Mouse (Mus musculus): ENCODE results near the gene Ube2k. TPM values are rescaled to one million over a fixed set of nuclear protein-coding genes. Genes with fewer than 3 reads are reported as not detected.
A peak's percentile ranks its signal among the peaks of the same experiment; 100 is the strongest.
"Not testable (repeated sequence)": the region's sequence is repeated elsewhere in the genome, so short reads cannot be mapped to it uniquely, and the experiment has no call there.

Gene Ube2k
- total RNA-seq, 2 experiments from 2014 or later: 60.8 to 109 TPM

DNA sequence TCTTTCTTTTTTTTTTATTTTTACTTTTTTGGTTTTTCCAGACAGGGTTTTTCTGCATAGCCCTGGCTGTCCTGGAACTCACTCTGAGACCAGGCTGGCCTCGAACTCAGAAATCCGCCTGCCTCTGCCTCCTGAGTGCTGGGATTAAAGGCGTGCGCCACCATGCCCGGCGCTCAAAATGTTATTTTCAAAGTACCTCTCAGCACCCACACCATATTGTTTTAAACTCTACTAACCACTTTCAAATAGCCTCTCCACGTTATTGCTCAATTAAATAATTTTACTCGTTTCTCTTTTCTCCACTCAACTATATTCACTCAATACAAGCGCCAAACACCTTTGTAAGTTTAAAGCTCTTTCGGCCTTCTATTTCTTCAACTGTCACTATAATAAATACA is 966 bp upstream of the Ube2k start:
- ATAC-seq (replicated peaks; ENCODE audit: low FRiP score, low TSS enrichment, poor library complexity, severe bottlenecking): not testable (repeated sequence)

DNA sequence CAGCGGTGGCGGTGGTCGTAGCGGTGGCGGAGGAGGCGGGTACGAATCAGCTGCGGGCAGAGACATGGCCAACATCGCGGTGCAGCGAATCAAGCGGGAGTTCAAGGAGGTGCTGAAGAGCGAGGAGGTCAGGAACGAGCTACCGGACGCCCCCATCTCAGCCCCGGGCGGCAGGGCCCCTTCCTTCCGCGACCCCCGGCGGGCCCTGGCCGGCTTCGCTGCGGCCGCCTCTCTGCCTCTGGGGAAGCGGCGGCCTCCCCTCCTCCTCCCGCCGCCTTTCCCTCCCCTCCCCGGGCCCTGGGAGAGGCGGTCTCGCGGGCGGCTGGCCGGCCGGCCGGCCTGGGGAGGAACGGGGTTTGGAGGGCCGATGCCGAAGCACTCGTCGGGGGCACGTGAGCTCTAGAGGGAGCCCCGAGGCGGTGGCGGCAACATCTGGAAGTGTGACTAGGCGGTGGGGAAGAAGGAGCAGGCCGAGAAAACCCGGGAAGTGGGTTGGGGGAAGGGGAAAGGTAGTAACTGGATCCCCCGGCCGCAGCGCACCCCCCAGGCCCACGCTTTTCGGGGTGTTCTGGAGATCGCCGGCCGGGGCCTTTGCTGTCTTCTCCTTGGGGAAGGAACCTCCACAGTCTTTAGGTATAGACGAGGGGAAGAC is 513 bp downstream of the Ube2k start:
- ATAC-seq (replicated peaks; ENCODE audit: low FRiP score, low TSS enrichment, poor library complexity, severe bottlenecking): peak; percentile 17; the same call in 1 of the 2 replicates

DNA sequence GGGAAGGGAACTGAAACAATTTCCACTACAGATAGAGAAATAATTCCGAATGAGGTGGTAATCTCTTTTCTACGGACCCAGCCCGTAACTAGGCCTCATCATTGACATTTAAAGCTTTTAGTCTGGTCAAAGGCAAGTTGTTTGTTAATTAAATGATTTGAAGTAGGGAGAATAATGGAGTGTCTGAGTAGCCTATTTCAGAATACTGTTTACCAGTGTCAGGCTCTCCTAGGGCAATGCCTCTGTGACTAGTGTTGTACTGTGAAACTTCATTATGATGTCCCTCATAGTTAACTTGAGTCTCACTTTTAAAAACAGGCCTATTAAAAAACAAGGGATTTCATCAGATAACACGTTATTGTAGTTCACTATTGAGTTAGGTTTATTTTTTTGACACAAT is 1.1 kb downstream of the Ube2k start:
- no peak for ATAC-seq (replicated peaks; ENCODE audit: low FRiP score, low TSS enrichment, poor library complexity, severe bottlenecking)

DNA sequence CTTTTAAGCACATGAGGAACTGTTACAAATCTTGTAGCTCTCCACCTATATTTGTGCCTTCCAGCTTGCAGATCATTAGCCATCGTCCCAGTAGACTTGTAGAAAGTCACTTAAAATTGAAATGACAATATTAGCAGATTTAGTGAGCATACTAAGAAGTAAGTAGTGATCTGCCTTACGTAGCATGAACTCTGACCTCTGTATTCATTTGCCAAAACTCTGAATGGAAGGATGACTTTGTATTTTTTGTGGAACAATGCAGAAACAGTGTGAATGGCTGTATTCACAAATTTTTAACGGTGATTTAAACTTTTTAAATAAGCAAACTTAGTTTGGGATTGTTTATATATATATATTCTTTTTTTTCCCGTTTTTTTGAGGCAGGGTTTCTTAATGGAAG is 1.8 kb downstream of the Ube2k start:
- ATAC-seq (replicated peaks; ENCODE audit: low FRiP score, low TSS enrichment, poor library complexity, severe bottlenecking): no peak

DNA sequence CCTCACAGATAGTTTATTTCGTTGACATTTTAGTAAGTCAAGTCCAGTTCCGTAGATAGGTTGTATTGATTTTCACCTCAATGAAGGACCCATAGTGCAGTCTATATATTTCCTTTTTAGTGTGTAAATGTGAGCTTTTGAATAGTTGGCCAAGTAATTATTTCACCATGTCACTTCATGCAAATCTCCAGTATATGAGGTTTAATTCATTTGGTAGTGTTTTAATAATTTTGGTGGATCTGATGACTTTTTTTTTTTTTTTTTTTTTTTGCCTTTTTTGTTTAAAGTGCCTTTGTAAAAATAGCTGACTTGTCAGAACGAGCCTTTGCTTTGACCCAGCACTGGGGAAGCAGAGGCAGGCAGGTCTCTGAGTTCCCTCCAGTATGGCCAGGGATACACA is 2.8 kb downstream of the Ube2k start:
- ATAC-seq (replicated peaks; ENCODE audit: low FRiP score, low TSS enrichment, poor library complexity, severe bottlenecking): no peak

DNA sequence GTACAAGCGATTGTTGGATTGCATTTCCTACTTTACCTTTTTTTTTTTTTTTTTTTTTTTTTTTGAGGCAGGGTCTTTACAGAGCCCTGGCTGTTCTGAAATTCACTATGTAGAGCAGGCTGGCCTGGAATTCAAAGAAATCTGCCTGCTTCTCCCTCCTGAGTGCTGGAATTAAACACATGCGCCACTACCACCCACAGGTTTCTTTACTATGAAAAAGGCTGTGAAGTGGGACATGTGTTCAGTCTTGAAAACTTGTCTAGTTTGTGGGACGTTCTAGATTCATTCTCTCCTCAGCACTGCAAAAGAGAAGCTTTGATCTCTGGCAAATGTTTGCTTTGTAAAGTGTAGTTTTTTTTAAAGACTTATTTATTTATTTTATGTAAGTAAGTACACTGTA is 4.9 kb downstream of the Ube2k start:
- ATAC-seq (replicated peaks; ENCODE audit: low FRiP score, low TSS enrichment, poor library complexity, severe bottlenecking): no peak

DNA sequence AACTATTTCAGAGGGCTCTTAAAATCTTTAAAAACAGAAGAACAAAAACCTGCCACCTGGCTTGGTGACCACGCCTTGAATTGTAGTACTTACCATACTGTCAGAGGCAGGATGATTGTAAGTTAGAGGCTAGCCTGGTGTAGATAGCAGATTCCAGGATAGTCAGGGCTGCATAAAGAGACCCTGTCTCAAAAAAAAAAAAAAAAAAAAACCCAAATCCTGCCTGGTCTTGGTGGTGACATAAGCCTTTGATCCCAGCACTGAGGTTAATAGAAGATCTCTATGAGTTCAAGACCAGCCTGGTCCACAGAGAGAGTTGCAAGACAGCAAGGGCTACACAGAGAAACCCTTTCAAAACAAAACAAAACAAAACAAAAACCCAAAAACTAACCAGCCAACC is 6.5 kb downstream of the Ube2k start:
- ATAC-seq (replicated peaks; ENCODE audit: low FRiP score, low TSS enrichment, poor library complexity, severe bottlenecking): no peak

DNA sequence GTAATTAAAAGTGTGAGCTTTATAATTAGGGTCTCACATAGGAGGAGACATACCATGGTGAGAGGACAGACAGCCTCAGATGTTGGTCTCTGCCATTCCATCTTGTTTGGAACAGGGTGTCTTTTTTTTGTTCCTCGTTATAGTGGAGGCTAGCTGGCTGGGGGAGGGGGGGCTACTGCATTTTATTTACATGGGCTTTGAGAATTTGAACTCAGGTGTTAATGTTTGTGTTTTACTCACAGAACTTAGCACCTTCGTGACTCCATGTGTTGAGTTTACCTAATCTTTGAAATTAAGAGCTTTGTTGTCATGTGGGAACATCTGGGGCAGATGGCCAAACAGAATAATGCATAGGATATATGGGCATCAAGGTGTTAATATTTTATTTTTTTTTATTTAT is 7.6 kb downstream of the Ube2k start:
- ATAC-seq (replicated peaks; ENCODE audit: low FRiP score, low TSS enrichment, poor library complexity, severe bottlenecking): no peak

DNA sequence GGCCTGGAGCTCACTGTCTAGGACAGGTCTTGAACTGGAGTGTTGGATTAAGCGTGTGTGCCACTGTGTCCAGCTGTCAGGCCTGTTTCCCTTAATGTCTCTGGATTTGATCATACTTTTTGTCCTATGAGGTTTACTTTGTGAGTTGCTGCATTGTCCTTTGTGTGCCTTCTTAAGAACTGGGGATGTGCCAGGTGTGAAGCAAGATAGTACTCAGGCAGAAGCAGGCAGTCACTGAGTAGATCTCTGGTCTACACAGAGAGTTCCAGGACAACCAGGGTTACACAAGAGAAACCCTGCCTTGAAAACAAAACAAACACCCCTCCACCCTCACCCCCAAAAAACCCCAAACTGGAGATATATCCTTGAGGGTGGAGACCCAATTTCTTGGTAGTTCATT is 12.6 kb downstream of the Ube2k start:
- peak; percentile 76 for ATAC-seq (replicated peaks; ENCODE audit: low FRiP score, low TSS enrichment, poor library complexity, severe bottlenecking)

DNA sequence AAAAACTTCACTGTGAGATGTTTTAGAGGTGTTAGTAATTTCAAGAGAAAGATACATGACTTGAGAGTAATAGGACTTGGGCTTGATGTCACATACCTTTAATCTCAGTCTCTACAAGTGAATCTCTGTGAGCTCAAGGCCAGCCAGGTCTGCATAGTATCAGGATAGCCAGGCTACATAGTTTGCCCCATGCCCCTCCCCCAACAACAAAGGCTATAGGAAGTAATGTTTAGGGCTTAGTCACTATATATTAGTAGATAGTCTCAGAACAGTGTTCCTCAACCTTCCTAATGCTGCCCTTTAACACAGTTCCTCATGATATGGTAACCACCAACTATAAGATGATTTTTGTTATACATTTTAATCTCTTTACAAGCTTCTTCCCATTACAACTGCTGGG is 20.1 kb downstream of the Ube2k start:
- ATAC-seq (replicated peaks; ENCODE audit: low FRiP score, low TSS enrichment, poor library complexity, severe bottlenecking): no peak

DNA sequence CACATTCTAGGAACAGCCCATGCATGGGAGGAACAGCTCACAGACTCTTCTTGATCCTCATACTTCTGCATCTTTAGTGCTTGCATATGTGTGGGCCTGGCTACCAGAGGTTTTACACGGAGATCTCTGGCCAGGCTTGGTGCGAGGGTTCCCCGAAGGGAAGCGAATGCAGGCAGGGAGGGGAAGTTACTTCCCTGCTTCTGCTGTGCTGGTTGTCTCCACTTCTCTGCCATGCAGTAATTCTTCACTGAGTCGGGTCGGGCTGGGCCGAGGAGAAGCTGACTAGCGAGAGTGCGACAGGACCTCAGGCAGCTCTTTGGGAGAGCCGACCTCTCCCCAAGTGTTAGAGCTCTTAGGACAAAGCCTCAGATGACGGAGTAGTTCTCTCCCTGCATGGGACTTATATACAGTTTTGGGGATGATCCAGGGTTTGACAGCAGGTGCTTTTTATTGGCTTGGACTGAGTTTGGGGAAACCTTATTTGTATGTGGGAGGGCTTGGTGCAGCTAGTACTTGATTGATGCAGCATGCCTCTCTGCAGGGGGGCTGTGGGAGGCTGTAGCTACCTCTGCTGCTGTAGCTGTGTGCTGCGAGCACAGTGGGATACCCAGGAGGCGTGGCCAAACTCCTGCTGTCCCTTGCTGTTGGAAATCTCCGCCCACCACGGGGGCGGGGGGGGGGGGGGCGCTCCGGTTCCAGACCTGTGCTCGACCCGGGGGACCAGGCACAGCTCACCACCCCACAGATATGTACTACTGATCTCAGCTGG is 24.3 kb downstream of the Ube2k start:
- ATAC-seq (replicated peaks; ENCODE audit: low FRiP score, low TSS enrichment, poor library complexity, severe bottlenecking): no peak; the same call in 1 of the 2 replicates

DNA sequence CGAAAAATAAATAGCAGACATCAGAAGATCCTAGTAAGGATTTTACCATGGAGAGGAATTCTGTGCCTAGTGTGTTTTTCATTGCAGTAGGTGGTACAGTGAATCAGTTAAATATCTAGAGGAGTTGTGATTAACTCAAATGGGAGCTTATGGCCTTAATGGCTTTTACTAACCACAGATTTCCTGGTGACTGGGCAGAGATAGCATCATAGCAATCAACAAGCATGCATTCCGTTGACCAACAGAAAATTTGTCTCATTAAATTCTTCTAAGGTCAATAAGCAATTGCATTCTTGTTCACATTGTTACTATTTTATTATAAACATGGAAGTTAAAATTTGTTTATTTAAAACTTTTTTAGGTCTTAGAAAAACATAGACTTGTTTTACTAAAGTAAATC is 28.5 kb downstream of the Ube2k start:
- ATAC-seq (replicated peaks; ENCODE audit: low FRiP score, low TSS enrichment, poor library complexity, severe bottlenecking): no peak

DNA sequence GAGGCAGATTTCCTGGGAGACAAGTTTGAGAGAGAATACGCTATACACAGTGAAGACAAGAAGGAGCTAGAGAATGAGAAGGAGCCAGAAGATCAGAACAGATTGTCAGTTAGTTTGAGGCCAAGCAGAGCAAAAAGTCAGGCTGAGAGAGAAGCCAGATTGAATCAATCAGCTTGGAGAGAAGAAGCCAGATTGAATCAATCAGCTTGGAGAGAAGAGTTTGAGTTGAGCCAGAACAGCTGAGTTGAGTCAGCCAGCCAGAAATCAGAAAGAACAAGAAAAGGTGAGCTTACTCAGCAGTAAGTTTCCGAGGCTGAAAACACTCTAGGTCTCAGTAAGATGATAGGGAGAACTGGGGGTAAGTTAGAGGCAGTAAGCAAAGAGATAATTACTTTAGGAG is 37.8 kb downstream of the Ube2k start:
- no peak for ATAC-seq (replicated peaks; ENCODE audit: low FRiP score, low TSS enrichment, poor library complexity, severe bottlenecking)

DNA sequence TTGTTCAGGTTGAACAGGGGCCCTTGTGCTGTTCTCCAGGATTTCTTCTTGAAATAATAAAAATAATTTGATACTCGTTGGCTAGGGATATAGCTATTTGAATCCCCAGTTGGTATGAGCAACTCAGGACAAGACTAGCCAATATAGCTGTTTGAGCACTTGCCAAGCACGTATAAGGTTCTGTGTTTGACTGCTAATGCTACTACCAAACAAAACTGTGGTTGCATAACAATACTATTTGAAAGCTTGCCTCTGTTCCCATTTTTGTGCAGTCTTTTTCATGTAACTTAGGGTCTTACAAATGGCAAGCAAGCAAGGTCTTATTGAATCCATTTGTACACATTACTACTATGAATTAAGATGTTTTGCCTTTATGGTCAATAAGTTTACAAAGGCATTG is 38.9 kb downstream of the Ube2k start:
- ATAC-seq (replicated peaks; ENCODE audit: low FRiP score, low TSS enrichment, poor library complexity, severe bottlenecking): no peak

DNA sequence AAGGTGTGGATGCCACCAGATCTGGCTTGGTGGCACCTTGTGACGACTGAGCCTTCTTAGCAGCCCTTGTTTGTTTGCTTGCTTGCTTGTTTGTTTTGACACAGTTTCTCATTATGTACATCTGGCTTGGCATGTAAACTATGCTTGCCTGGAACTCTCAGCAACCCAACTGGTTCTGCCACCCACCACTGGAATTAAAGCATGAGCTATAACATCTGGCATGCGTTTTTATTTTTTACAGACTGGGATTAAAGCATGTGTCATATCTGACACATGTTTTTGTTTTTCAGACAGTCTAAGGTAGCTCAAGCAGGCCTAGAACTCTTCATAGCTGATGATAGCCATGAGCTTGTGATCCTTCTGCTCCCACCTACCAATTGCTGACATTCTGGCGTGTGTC is 41.5 kb downstream of the Ube2k start:
- no peak for ATAC-seq (replicated peaks; ENCODE audit: low FRiP score, low TSS enrichment, poor library complexity, severe bottlenecking)

DNA sequence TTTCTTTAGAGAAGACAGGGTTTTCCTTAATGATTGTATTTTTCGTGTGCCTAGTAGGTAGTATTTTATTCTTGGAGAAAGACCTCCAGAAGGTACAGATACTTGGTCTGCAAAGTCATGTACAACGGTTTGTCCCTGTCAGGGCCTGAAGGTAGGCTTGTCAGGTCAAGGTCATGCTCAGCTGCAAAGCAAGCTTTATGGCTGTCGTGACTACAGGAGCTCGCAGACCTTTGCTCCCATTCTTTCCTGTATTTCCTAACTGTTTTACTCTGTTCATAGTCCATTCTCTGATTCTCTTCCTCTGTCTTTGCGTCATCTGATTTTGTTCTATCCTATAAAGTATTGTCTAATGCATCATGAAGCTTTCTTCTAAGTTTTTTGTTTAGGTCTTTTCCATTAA is 49.3 kb downstream of the Ube2k start:
- ATAC-seq (replicated peaks; ENCODE audit: low FRiP score, low TSS enrichment, poor library complexity, severe bottlenecking): no peak

DNA sequence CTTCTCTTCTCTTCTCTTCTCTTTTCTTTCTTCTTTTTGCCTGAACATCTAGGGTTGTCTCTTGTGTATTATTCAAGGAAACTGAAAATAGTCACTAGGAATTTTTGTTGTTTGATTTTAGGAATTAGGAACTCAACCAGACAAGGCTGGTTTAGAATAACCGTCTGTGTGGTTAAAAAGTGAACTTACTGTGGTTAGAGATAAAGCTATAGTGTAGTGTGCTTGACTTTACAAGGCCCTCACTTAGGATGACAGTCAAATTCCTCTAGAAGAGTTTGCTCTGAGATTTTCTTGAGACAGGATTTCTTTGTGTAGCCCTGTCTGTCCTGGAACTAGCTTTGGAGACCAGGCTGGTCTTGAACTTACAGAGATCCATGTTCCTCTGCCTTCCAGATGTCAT is 53.2 kb downstream of the Ube2k start:
- ATAC-seq (replicated peaks; ENCODE audit: low FRiP score, low TSS enrichment, poor library complexity, severe bottlenecking): no peak

DNA sequence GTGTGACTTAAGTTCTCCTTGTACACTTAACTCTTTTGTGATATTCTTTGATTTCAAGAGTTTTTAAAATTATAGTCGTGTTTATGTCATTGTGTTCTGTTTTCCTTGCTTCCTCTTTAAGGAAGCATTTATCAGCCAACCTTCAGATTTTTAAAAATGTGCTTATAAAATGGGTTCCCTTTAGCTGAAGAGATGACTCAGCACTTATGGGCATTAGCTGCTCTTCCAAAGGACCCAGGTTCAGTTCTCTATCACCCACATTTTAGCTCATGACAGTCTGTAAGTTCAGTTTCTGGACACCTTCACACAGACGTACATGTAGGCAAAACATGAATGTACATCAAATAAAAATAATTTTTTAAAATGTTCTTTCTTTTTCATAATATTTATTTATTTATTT is 55.4 kb downstream of the Ube2k start:
- no peak for ATAC-seq (replicated peaks; ENCODE audit: low FRiP score, low TSS enrichment, poor library complexity, severe bottlenecking)

DNA sequence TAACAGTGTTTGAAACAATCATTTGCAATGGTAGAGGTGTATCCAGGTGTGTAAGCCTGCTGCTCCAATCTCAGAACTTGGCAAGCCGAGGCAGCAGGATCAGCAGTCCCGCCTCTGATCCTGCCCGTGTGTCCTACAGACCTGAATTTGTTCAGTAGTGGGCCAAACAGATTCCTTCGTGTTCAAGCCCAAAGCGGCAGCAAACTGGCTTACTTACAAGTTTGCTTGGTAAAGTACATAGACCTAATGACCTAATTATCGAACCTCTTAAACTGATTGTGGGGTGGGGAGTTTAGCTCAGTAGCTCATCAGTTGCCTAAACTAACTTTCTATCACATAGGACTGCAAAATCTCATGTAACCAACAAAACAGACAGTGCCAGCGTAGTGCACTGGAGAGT is 62.6 kb downstream of the Ube2k start:
- no peak for ATAC-seq (replicated peaks; ENCODE audit: low FRiP score, low TSS enrichment, poor library complexity, severe bottlenecking)

DNA sequence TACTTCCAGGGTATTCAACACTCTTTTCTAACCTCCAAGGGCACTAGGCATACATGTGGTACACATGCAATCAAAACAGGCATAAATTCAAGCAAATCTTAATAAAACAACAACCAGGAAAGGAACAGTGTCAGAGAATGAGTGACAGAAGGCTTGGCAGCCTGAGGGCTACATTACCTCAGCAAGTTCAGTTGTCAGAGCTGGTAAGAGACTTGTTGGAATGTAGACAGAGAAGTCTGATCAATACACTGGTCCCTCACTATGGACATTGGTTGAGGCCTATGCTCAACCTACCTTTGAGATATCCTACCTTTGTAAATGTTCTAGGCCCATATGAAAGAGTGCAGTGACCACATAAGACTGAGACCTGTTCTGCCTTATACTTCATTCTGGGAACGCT is 69.8 kb downstream of the Ube2k start:
- ATAC-seq (replicated peaks; ENCODE audit: low FRiP score, low TSS enrichment, poor library complexity, severe bottlenecking): 0 out of 2 replicates have a peak, but pooled peaks have one; percentile 19

DNA sequence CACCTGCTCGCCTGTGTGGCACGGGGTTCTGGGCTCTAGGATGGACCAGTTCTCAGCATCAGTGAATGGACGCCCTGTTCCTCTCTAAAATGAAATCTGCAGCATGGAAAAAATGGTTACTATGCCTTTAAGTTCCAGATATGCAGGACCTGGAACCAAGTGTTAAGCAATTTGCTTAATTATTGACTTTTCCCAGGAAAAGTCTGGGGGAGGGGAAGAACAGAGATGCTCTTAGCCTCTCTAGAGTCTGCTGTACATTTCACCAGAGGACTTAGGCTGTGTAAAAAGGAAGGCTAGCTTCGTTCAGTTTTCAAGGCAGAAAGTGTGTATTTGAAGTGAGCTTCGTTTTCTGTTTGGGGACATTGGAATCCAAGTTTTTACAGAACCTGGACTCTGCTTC is 72.7 kb downstream of the Ube2k start:
- ATAC-seq (replicated peaks; ENCODE audit: low FRiP score, low TSS enrichment, poor library complexity, severe bottlenecking): no peak
